Mouse (Mus musculus) hindbrain, embryonic 14.5 days (tissue): Measurements from ENCODE around the gene Tfdp2. TPM values are rescaled to one million over a fixed set of nuclear protein-coding genes. Genes with fewer than 3 reads are reported as not detected.

Source experiments
- ATAC-seq: fragments of 200-750 bp; cut with Nextera tagmentation; 2 replicates; pipeline ENCODE4 v1.8.0; 2017; ENCODE audit warnings: moderate number of reproducible peaks, mild to moderate bottlenecking, moderate TSS enrichment, moderate library complexity; ENCODE audit not compliant: low FRiP score
- DNase-seq: peaks from one replicate; pipeline ENCODE4 v3.0.0-alpha.2; 2015; ENCODE audit warnings: low spot score
- H3K27ac ChIP-seq: fragments of 300-500 bp; sonication (generic); 2 replicates; pipeline ENCODE4 v1.5.1; 2014; ENCODE audit warnings: mild to moderate bottlenecking, moderate library complexity
- H3K27me3 ChIP-seq: fragments of 300-500 bp; sonication (generic); 2 replicates; pipeline ENCODE4 v1.6.1; 2014; ENCODE audit warnings: mild to moderate bottlenecking, low read length, mixed read lengths; ENCODE audit not compliant: control insufficient read depth, insufficient read depth
- H3K36me3 ChIP-seq: fragments of 300-500 bp; sonication (generic); replicated peaks from 2 replicates; pipeline ENCODE4 v1.6.1; 2014; ENCODE audit not compliant: control insufficient read depth, insufficient read depth
- H3K4me1 ChIP-seq: fragments of 300-500 bp; sonication (generic); replicated peaks from 2 replicates; pipeline ENCODE4 v1.6.1; 2014; ENCODE audit warnings: antibody characterized with exemption, low read length, mixed read lengths; ENCODE audit not compliant: control insufficient read depth, insufficient read depth
- H3K4me2 ChIP-seq: fragments of 300-500 bp; sonication (generic); replicated peaks from 2 replicates; pipeline ENCODE4 v1.6.1; 2014; ENCODE audit warnings: mild to moderate bottlenecking, moderate library complexity
- H3K4me3 ChIP-seq: fragments of 300-500 bp; sonication (generic); replicated peaks from 2 replicates; pipeline ENCODE4 v1.5.1; 2014; ENCODE audit warnings: mild to moderate bottlenecking, low read length
- H3K9ac ChIP-seq: fragments of 300-500 bp; sonication (generic); 2 replicates; pipeline ENCODE4 v1.6.1; 2014
- H3K9me3 ChIP-seq: fragments of 300-500 bp; sonication (generic); 2 replicates; pipeline ENCODE4 v1.6.1; 2016; ENCODE audit warnings: low read length; ENCODE audit not compliant: control insufficient read depth
- WGBS: fragments of 180-500 bp; shearing (Covaris S2); extraction: QIAGEN DNeasy Blood & Tissue Kit; methylation state at CpG from one replicate; pipeline ENCODE4 v1.1.7; 2014; 5-methylcytosine and 5-hydroxymethylcytosine counted together
- polyA plus RNA-seq: library from polyadenylated mRNA; unstranded; fragments of >200 nt; fragmentation: Nextera tagmentation; extraction: Ambion mirVana; gene quantifications from 2 replicates; pipeline ENCODE4 v1.2.1, GENCODE M21; 2014

The Tfdp2 gene
- polyA plus RNA-seq, 1 experiment from 2014 or later: 21.1 TPM

GRCm38 (mm10) chr9:96364141-96364838 is 168.2 kb downstream of the Tfdp2 start, which contains the start of gene Atp1b3:
Atp1b3 (minus strand) TSS chr9:96364442.
- Histone ChIP-seq H3K9ac (peak within 1 kb of the TSS; percentile 90), H3K36me3 (no peaks in the 10 kb centered on the region), H3K4me2 (peak within 1 kb of the TSS; percentile 81), H3K27ac (peak within 1 kb of the TSS; percentile 89), H3K9me3 (no peaks in the 10 kb centered on the region), H3K27me3 (no peaks in the 10 kb centered on the region), H3K4me3 (peak within 1 kb of the TSS; percentile 93), H3K4me1 (peaks cover 28% of the 10 kb centered on the region)
- peak; percentile 95 for DNase-seq
- ATAC-seq: peak; percentile 97
- under 1% methylated on average over 59 of the region's 81 CpGs for WGBS

GRCm38 (mm10) chr9:96365271-96365872 is 169.3 kb downstream of the Tfdp2 start:
- Histone ChIP-seq H3K36me3 (no peaks in the 10 kb centered on the region), H3K4me1 (peaks cover 26% of the 10 kb centered on the region), H3K27me3 (no peaks in the 10 kb centered on the region), H3K9ac (no peak overlapping the region), H3K4me2 (no peak overlapping the region), H3K27ac (no peak overlapping the region), H3K4me3 (no peak overlapping the region), H3K9me3 (no peaks in the 10 kb centered on the region)
- 68% methylated on average over 6 of the region's 6 CpGs for WGBS
- ATAC-seq (no peak), DNase-seq (no peak)

- ATAC-seq (no peak), DNase-seq (no peak)
- H3K9ac ChIP-seq: no peak overlapping the region
- no peak overlapping the region for H3K4me3 ChIP-seq
- H3K4me2 ChIP-seq: no peak overlapping the region
- H3K4me1 ChIP-seq: peaks cover 3% of the 10 kb centered on the region; the same call in 1 of the 2 replicates
- H3K9me3 ChIP-seq: no peaks in the 10 kb centered on the region
- no peak overlapping the region for H3K27ac ChIP-seq
- 66% methylated on average over 5 of the region's 5 CpGs for WGBS
- H3K36me3 ChIP-seq: no peaks in the 10 kb centered on the region
- H3K27me3 ChIP-seq: no peaks in the 10 kb centered on the region
Observed at GRCm38 (mm10) chr9:96369654-96370384, 173.7 kb downstream of the Tfdp2 start.

GRCm38 (mm10) chr9:96371075-96371474 is 175.0 kb downstream of the Tfdp2 start:
- 92% methylated on average over 5 of the region's 5 CpGs for WGBS

More at GRCm38 (mm10) chr9:96371075-96371474, 175.0 kb downstream of the Tfdp2 start:
- Histone ChIP-seq H3K27ac (no peak overlapping the region), H3K9me3 (no peaks in the 10 kb centered on the region), H3K9ac (no peak overlapping the region), H3K27me3 (no peaks in the 10 kb centered on the region), H3K36me3 (no peaks in the 10 kb centered on the region), H3K4me3 (no peak overlapping the region), H3K4me2 (no peak overlapping the region), H3K4me1 (no peaks in the 10 kb centered on the region)
- DNase-seq: no peak
- ATAC-seq: no peak

Other genes starting within 250 kb of the Tfdp2 start
- gene Xrn1, start 241.5 kb upstream of the Tfdp2 start, polyA plus RNA-seq: 16.4 and 20.7 TPM in 2 replicates
- 3.2 and 3.7 TPM in 2 replicates for gene Gk5, start 76.9 kb upstream of the Tfdp2 start, polyA plus RNA-seq
- 181 and 197 TPM in 2 replicates for gene Atp1b3, start 168.2 kb downstream of the Tfdp2 start, polyA plus RNA-seq